Mouse (Mus musculus): ENCODE data around the gene Taf3. TPM values are rescaled to one million over a fixed set of nuclear protein-coding genes. Genes with fewer than 3 reads are reported as not detected.

The Taf3 gene
- polyA plus RNA-seq, 1 experiment from 2014 or later = 15.7 TPM

- no peak overlapping the region for H3K4me3 ChIP-seq
- H3K27me3 ChIP-seq (ENCODE audit: poor library complexity, severe bottlenecking) = peaks cover 98% of the 10 kb centered on the region
- peak; percentile 26 for DNase-seq (ENCODE audit: extremely low spot score, low spot score)
- peaks cover 32% of the 10 kb centered on the region for H3K4me1 ChIP-seq
- H3K9me3 ChIP-seq = no peaks in the 10 kb centered on the region
- 4% methylated on average over 5 of the region's 5 CpGs for WGBS
- H3K36me3 ChIP-seq (replicated peaks) = no peaks in the 10 kb centered on the region
- no peak overlapping the region for H3K27ac ChIP-seq
Observed at GRCm38 (mm10) chr2:9890906-9891305, 157.5 kb downstream of the Taf3 start.

- H3K4me3 ChIP-seq = peak overlapping the region; percentile 32; the same call in 1 of the 2 replicates
- WGBS = 4% methylated on average over 8 of the region's 8 CpGs
- H3K27me3 ChIP-seq (ENCODE audit: poor library complexity, severe bottlenecking) = peaks cover 98% of the 10 kb centered on the region
- H3K4me1 ChIP-seq = peaks cover 27% of the 10 kb centered on the region
- H3K27ac ChIP-seq = no peak overlapping the region
- H3K9me3 ChIP-seq = no peaks in the 10 kb centered on the region
- DNase-seq (ENCODE audit: extremely low spot score, low spot score) = peak; percentile 16
- no peaks in the 10 kb centered on the region for H3K36me3 ChIP-seq (replicated peaks)
Observed at GRCm38 (mm10) chr2:9890251-9890650, 158.1 kb downstream of the Taf3 start.

GRCm38 (mm10) chr2:9889651-9890183 lies 158.7 kb downstream of the Taf3 start, which contains the start of gene Gata3:
Gene Gata3 (minus strand): TSS chr2:9890034.
- Histone ChIP-seq H3K36me3 (replicated peaks) (no peaks in the 10 kb centered on the region), H3K9me3 (no peaks in the 10 kb centered on the region), H3K4me3 (peak within 1 kb of the TSS; percentile 32), H3K27ac (no peak within 1 kb of the TSS), H3K27me3 (ENCODE audit: poor library complexity, severe bottlenecking) (peaks cover 98% of the 10 kb centered on the region), H3K4me1 (peaks cover 29% of the 10 kb centered on the region)
- DNase-seq (ENCODE audit: extremely low spot score, low spot score) = peak; percentile 29
- under 1% methylated on average over 23 of the region's 23 CpGs for WGBS

DNA sequence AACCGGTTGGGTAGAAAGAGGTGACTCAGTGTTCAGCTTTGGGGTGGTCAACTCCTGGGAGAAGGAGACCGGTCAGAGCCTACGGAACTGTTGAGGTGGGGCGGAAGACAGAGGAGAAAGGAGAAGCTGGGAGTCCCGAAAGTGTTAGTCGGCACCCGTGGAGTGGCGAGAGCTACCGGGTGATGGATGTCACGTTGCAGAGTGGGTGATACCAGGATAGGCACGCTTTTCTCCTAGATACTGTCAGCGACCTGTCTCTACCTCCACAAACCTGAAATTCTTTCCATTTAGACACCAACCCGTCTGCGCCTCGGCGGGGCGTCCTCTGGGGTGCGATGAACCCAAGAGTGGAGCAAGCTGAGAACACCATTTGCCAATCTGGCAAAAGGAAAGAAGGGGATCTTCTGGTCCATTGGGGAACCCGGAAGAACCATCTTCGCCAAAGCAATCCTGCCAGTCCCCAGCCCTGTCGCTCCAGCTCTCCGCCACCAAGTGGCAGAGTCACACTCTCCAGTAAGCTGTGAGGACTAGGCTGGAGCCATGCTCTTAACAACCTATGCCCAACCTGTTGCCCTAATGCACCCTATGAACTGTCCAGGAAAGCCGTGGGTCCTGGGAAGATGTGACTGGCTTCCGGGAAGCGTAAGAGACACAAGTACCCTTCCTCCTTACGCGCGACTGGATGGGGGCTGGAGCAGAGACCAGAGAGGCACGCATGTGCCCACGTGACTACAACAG lies 159.3 kb downstream of the Taf3 start, which contains the start of gene 9230102O04Rik:
9230102O04Rik (minus strand) TSS at position 628 of the 738 bp plus-strand sequence.
- no peaks in the 10 kb centered on the region for H3K9me3 ChIP-seq
- H3K4me3 ChIP-seq = peak within 1 kb of the TSS; percentile 32
- under 1% methylated on average over 30 of the region's 30 CpGs for WGBS
- H3K27ac ChIP-seq = no peak within 1 kb of the TSS
- peak; percentile 65 for DNase-seq (ENCODE audit: extremely low spot score, low spot score)
- H3K27me3 ChIP-seq (ENCODE audit: poor library complexity, severe bottlenecking) = peaks cover 98% of the 10 kb centered on the region
- no peaks in the 10 kb centered on the region for H3K36me3 ChIP-seq (replicated peaks)
- peaks cover 35% of the 10 kb centered on the region for H3K4me1 ChIP-seq

- Histone ChIP-seq H3K27me3 (ENCODE audit: poor library complexity, severe bottlenecking) (peaks cover 98% of the 10 kb centered on the region), H3K4me1 (peaks cover 39% of the 10 kb centered on the region), H3K36me3 (replicated peaks) (no peaks in the 10 kb centered on the region), H3K9me3 (no peaks in the 10 kb centered on the region), H3K27ac (no peak overlapping the region), H3K4me3 (no peak overlapping the region)
- peak; percentile 21 for DNase-seq (ENCODE audit: extremely low spot score, low spot score)
- WGBS = under 1% methylated on average over 7 of the region's 7 CpGs
Observed at GRCm38 (mm10) chr2:9887636-9888035, 160.8 kb downstream of the Taf3 start.

DNA sequence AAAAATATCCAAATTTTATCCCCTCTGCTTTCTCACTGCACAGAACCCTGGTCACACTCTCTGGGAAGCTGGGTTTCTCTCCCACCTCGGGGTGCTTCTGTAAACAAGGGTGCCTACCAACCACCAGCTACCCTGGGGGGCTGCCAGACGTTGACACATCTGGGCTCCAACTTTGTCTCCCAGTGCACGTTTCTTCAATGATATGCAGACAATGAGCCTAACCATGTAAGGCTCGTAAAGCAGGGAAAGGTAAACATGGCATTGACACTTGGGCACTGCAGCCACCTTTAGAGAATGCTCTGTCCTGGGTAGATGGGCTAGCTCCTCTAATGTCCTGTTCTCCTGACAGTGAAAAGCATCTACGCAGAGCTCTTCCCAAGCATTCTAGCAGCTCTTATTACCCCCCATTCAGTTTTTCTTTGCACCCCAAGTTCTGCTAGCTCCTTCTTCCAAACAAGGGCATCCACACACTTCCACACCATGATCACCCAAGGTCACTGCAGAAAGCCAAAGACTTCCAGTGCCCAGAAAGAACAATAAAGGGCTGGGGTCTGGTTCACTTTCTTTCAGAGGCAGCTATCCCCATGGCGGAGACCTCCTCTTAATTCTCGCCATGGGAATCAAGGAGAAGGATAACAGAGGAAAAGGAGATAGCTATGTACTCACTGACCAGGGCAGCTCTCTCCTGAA lies 161.3 kb downstream of the Taf3 start:
- Histone ChIP-seq H3K27ac (no peak overlapping the region), H3K9me3 (no peaks in the 10 kb centered on the region), H3K4me1 (peaks cover 45% of the 10 kb centered on the region), H3K36me3 (replicated peaks) (no peaks in the 10 kb centered on the region), H3K27me3 (ENCODE audit: poor library complexity, severe bottlenecking) (peaks cover 98% of the 10 kb centered on the region), H3K4me3 (no peak overlapping the region)
- 3% methylated on average over 7 of the region's 7 CpGs for WGBS
- DNase-seq (ENCODE audit: extremely low spot score, low spot score) = peak; percentile 18

DNA sequence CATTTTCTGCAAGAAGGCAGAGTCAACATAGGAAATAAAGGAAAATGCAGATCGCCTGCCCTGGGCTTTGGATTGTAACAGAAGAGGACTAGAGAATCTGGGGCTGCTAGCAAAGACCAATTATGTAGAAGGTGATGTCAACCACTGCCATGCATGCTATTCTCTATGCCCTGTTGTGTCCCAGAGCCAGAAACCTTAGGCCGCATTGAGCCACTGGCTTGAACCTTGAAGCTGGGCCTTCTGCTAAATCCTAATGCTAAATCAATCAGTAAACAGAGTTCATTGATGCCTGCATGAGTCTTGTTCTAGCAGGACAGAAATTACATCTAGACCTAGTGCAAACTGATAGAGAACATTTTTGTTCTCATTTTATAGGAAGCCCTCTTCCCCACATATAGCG lies 162.4 kb downstream of the Taf3 start:
- 7% methylated on average over 3 of the region's 3 CpGs for WGBS
- DNase-seq (ENCODE audit: extremely low spot score, low spot score) = peak; percentile 23
- no peak overlapping the region for H3K27ac ChIP-seq
- no peaks in the 10 kb centered on the region for H3K9me3 ChIP-seq
- H3K4me1 ChIP-seq = peaks cover 55% of the 10 kb centered on the region
- no peak overlapping the region for H3K4me3 ChIP-seq
- peaks cover 100% of the 10 kb centered on the region for H3K27me3 ChIP-seq (ENCODE audit: poor library complexity, severe bottlenecking)
- H3K36me3 ChIP-seq (replicated peaks) = no peaks in the 10 kb centered on the region

DNA sequence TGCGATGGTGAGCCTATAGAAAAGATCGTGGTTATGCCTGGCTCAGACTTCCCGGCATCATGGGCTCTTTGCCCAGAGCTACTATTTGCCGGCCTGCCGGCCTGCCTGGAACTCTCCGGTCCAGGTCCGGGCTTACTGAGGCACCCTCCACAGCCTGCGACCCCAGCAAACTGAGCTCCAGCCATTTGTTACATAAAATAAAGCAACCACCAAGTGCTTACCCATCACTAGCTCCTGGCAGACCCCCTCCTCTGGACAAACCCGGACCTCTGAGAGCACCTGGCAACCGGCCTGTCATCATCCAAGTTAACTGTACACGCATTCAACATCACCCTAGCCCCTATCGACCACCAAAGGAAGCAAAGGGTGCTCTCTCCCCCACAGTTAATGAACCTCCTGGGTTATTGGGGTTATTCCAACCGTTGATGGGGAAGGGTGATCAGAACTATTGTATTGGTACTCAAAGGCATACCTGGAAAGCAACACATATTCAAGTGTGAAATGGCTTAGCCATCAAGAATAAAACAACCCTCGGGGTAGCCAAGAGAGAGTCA lies 163.1 kb downstream of the Taf3 start:
- Histone ChIP-seq H3K27ac (no peak overlapping the region), H3K27me3 (ENCODE audit: poor library complexity, severe bottlenecking) (peaks cover 100% of the 10 kb centered on the region), H3K4me3 (no peak overlapping the region), H3K36me3 (replicated peaks) (no peaks in the 10 kb centered on the region), H3K9me3 (no peaks in the 10 kb centered on the region), H3K4me1 (peaks cover 62% of the 10 kb centered on the region)
- 3% methylated on average over 14 of the region's 14 CpGs for WGBS
- DNase-seq (ENCODE audit: extremely low spot score, low spot score) = peak; percentile 42

DNA sequence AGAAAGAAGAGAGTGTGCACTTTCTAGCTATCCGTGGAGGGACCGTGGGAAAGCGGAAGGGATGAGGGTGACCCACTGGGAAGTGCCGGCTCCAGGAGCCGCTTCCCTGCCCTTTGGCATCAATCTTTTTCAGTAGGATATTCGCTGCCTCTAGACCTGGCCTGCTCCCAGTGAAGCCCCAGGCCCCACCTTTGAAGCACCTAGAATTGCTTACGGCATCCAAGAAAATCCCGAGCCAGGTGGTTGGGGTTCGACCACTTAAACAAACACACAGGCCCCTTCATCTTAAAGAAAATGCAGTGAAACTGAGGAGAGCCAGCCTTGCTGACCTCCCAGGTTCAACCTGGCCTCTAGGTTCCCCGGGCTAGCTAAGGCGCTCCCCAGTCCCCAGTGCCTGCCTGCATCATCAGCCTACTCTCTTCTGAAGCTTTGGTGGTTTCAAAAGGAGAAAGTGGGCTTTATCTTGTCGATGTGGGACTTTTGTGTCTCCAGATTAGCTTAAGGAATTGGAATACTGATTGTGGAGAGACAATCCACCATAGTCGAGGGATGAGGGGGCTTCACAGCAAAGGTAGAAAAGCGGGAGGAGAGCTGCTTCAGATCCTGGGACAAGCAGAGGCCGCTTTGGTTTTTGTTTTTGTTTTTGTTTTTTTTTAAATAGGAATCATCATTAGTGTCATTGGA lies 163.7 kb downstream of the Taf3 start:
- Histone ChIP-seq H3K27me3 (ENCODE audit: poor library complexity, severe bottlenecking) (peaks cover 100% of the 10 kb centered on the region), H3K27ac (no peak overlapping the region)

GRCm38 (mm10) chr2:9883803-9884532 lies 164.4 kb downstream of the Taf3 start:
- H3K27ac ChIP-seq = no peak overlapping the region
- under 1% methylated on average over 27 of the region's 27 CpGs for WGBS
- H3K4me1 ChIP-seq = peaks cover 61% of the 10 kb centered on the region
- H3K36me3 ChIP-seq (replicated peaks) = no peaks in the 10 kb centered on the region
- H3K9me3 ChIP-seq = no peaks in the 10 kb centered on the region
- peaks cover 100% of the 10 kb centered on the region for H3K27me3 ChIP-seq (ENCODE audit: poor library complexity, severe bottlenecking)
- no peak for DNase-seq (ENCODE audit: extremely low spot score, low spot score)
- peak overlapping the region; percentile 52 for H3K4me3 ChIP-seq

More for the DNA sequence above, 163.7 kb downstream of the Taf3 start:
- DNase-seq (ENCODE audit: extremely low spot score, low spot score) = peak; percentile 46
- Histone ChIP-seq H3K4me1 (peaks cover 62% of the 10 kb centered on the region), H3K4me3 (0 out of 2 replicates have a peak overlapping the region, but pooled peaks have one; percentile 52), H3K9me3 (no peaks in the 10 kb centered on the region), H3K36me3 (replicated peaks) (no peaks in the 10 kb centered on the region)
- 1% methylated on average over 15 of the region's 15 CpGs for WGBS

GRCm38 (mm10) chr2:9882926-9883802 lies 165.2 kb downstream of the Taf3 start:
- Histone ChIP-seq H3K9me3 (no peaks in the 10 kb centered on the region), H3K27me3 (ENCODE audit: poor library complexity, severe bottlenecking) (peaks cover 99% of the 10 kb centered on the region), H3K4me1 (peaks cover 69% of the 10 kb centered on the region), H3K4me3 (peak overlapping the region; percentile 52), H3K36me3 (replicated peaks) (no peaks in the 10 kb centered on the region), H3K27ac (no peak overlapping the region)
- WGBS = under 1% methylated on average over 43 of the region's 43 CpGs
- DNase-seq (ENCODE audit: extremely low spot score, low spot score) = peak; percentile 60

Measured in forebrain, embryonic 10.5 days (tissue).